Mouse (Mus musculus): ENCODE measurements at regions not wholly inside any gene's neighbourhood (a gene's known extent, or its start where the extent isn't known, plus 50 kb on each side); places are given as distances from the start of the nearest gene placed in this dataset.

DNA sequence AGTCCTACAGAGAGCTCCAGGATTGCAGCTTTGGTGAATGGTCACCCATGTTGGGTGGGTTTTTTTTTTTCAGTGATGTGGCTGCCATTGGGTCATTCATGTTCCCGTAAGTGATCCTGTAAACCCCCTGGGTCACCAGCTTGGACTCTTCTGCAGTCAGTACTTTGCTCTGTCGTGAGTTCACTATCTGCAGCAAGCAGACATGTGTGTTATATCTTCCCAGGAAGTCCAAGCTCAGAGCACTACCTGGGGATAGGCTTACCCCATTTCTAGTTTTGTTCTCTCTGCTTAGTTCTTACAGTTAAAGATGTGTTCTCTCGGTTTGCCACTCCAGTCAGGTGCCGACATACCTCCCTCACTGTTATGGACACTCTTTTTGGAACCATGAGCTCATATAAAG is 143.4 kb upstream of the Hs6st1 start:
- Histone ChIP-seq H3K9ac (ENCODE audit: control insufficient read depth, low read depth, low read length, poor library complexity, severe bottlenecking) (no peak overlapping the region), H3K4me1 (ENCODE audit: control insufficient read depth in 1 of 2, insufficient read depth in 2 of 2, low read length in 2 of 2) (no peaks in the 10 kb centered on the region), H3K27ac (ENCODE audit: control insufficient read depth, low read depth, low read length) (no peak overlapping the region), H3K79me2 (ENCODE audit: control insufficient read depth, insufficient read depth, low read length, poor library complexity) (no peaks in the 10 kb centered on the region), H3K9me3 (replicated peaks; ENCODE audit: insufficient read depth, low read length) (no peaks in the 10 kb centered on the region), H3K36me3 (ENCODE audit: control insufficient read depth in 1 of 2, insufficient read depth in 2 of 2, low read length in 2 of 2) (no peaks in the 10 kb centered on the region), H3K4me3 (ENCODE audit: control insufficient read depth in 1 of 2, insufficient read depth in 1 of 2, low read depth in 2 of 2, low read length in 2 of 2) (no peak overlapping the region), H3K27me3 (ENCODE audit: control insufficient read depth in 1 of 2, insufficient read depth in 2 of 2, low read length in 2 of 2) (no peaks in the 10 kb centered on the region; a peak in 1 of 4 replicates)
- TF ChIP-seq KAT2A (conservative IDR thresholded peaks at IDR 0.05; ENCODE audit: low read depth, low read length) (no peak), ZKSCAN1 (IDR thresholded peaks at IDR 0.05; ENCODE audit: low read depth, low read length) (no peak), E2F4 (IDR thresholded peaks at IDR 0.05; ENCODE audit: borderline replicate concordance, low read depth, low read length) (no peak), TBP (IDR thresholded peaks at IDR 0.05; ENCODE audit: low read depth, low read length) (no peak), HCFC1 (IDR thresholded peaks at IDR 0.05; ENCODE audit: low read depth, low read length) (no peak), ZNF384 (IDR thresholded peaks at IDR 0.05; ENCODE audit: low read depth, low read length) (no peak), ZC3H11A (IDR thresholded peaks at IDR 0.05; ENCODE audit: low read depth, low read length) (no peak), GATA1 (IDR thresholded peaks at IDR 0.05; ENCODE audit: low read depth, low read length) (no peak), USF2 (IDR thresholded peaks at IDR 0.05; ENCODE audit: borderline replicate concordance in 1 of 2, insufficient read depth in 1 of 2, low read depth in 1 of 2, low read length in 2 of 2) (no peak), MEF2A (IDR thresholded peaks at IDR 0.05; ENCODE audit: extremely low read depth, insufficient replicate concordance, low read depth, low read length, poor library complexity, severe bottlenecking) (no peak), BHLHE40 (IDR thresholded peaks at IDR 0.05; ENCODE audit: borderline replicate concordance, low read depth, low read length) (no peak), MAX (IDR thresholded peaks at IDR 0.05; ENCODE audit: low read length) (no peak), RAD21 (IDR thresholded peaks at IDR 0.05; ENCODE audit: low read depth, low read length) (no peak), MXI1 (IDR thresholded peaks at IDR 0.05; ENCODE audit: low read depth, low read length) (no peak), MYC (IDR thresholded peaks at IDR 0.05; ENCODE audit: low read depth, low read length) (no peak)
- no peak for DNase-seq (ENCODE audit: low read depth, low spot score)

- no peaks in the 10 kb centered on the region for H3K9me3 ChIP-seq (replicated peaks; ENCODE audit: insufficient read depth, low read length)
- no peaks in the 10 kb centered on the region; a peak in 1 of 4 replicates for H3K27me3 ChIP-seq (ENCODE audit: control insufficient read depth in 1 of 2, insufficient read depth in 2 of 2, low read length in 2 of 2)
- no peak overlapping the region for H3K4me3 ChIP-seq (ENCODE audit: control insufficient read depth in 1 of 2, insufficient read depth in 1 of 2, low read depth in 2 of 2, low read length in 2 of 2)
- no peaks in the 10 kb centered on the region for H3K79me2 ChIP-seq (ENCODE audit: control insufficient read depth, insufficient read depth, low read length, poor library complexity)
- no peak overlapping the region for H3K9ac ChIP-seq (ENCODE audit: control insufficient read depth, low read depth, low read length, poor library complexity, severe bottlenecking)
- DNase-seq (ENCODE audit: low read depth, low spot score), result no peak
- H3K4me1 ChIP-seq (ENCODE audit: control insufficient read depth in 1 of 2, insufficient read depth in 2 of 2, low read length in 2 of 2), result no peaks in the 10 kb centered on the region
- TF ChIP-seq ZC3H11A (IDR thresholded peaks at IDR 0.05; ENCODE audit: low read depth, low read length) (no peak), MAZ (IDR thresholded peaks at IDR 0.05; ENCODE audit: low read depth, low read length) (no peak), GABPA (IDR thresholded peaks at IDR 0.05; ENCODE audit: low read depth, low read length) (no peak), ETS1 (IDR thresholded peaks at IDR 0.05; ENCODE audit: low read depth, low read length) (no peak), USF1 (IDR thresholded peaks at IDR 0.05; ENCODE audit: low read depth, low read length) (no peak), JUND (IDR thresholded peaks at IDR 0.05; ENCODE audit: low read depth, low read length) (no peak), UBTF (IDR thresholded peaks at IDR 0.05; ENCODE audit: borderline replicate concordance, insufficient read depth, low read depth, low read length) (no peak), MEF2A (IDR thresholded peaks at IDR 0.05; ENCODE audit: extremely low read depth, insufficient replicate concordance, low read depth, low read length, poor library complexity, severe bottlenecking) (no peak), NELFE (IDR thresholded peaks at IDR 0.05; ENCODE audit: low read depth, low read length) (no peak), MAFK (IDR thresholded peaks at IDR 0.05; ENCODE audit: borderline replicate concordance, low read depth, low read length) (no peak), CHD1 (IDR thresholded peaks at IDR 0.05; ENCODE audit: low read depth, low read length) (no peak), NRF1 (IDR thresholded peaks at IDR 0.05; ENCODE audit: insufficient read depth, low read depth, low read length, poor library complexity, severe bottlenecking) (no peak), POLR2AphosphoS5 (IDR thresholded peaks at IDR 0.05; ENCODE audit: borderline replicate concordance, low read depth, low read length) (no peak), HCFC1 (IDR thresholded peaks at IDR 0.05; ENCODE audit: low read depth, low read length) (no peak), MYB (IDR thresholded peaks at IDR 0.05; ENCODE audit: low read depth, low read length) (no peak), ZKSCAN1 (IDR thresholded peaks at IDR 0.05; ENCODE audit: low read depth, low read length) (no peak), GATA1 (IDR thresholded peaks at IDR 0.05; ENCODE audit: low read depth, low read length) (no peak)
- H3K36me3 ChIP-seq (ENCODE audit: control insufficient read depth in 1 of 2, insufficient read depth in 2 of 2, low read length in 2 of 2), result no peaks in the 10 kb centered on the region
- H3K27ac ChIP-seq (ENCODE audit: control insufficient read depth, low read depth, low read length), result no peak overlapping the region
Observed at GRCm38 (mm10) chr1:35925301-35925700, 142.9 kb upstream of the Hs6st1 start.
